Mouse (Mus musculus): ENCODE results near the gene Dpagt1. TPM values are rescaled to one million over a fixed set of nuclear protein-coding genes. Genes with fewer than 3 reads are reported as not detected.

The Dpagt1 gene
- polyA plus RNA-seq, 1 experiment from 2014 or later, result 55.8 TPM

DNA sequence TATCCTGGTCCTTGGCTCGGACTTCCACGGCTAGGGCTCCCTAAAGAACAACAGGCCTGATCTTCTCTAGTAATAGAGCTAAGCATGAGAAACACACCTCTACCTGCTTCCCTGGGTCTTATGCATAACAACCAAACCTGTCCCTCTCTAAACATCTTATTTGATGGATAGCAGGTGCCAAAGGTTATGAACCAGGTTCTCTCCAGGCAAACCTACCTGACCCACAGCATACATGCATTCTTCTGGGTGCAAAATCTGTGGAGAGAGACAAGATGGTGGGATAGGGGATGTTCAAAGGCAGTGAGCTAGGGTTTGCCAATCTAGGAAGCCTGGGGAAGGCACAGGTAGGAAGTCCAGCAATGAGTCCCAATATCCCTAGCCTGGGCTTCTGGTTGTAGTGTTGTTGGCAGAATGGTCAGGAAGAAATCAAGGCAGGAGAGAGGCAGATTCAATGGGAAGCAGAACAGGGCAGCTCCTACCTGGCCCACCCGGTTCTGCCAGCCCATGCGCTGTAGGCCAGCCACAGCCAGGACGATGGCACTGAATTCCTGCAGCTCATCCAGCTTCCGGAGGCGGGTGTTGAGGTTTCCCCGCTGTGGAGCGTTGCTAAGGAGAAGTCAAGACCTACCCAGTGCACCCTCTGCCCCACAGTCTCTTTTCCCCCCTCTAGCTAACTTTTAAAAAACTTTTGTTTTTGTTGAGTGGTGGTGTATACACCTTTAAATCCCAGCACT lies 11.8 kb downstream of the Dpagt1 start:
- H3K36me3 ChIP-seq (ENCODE audit: control insufficient read depth, insufficient read depth, low read length), result peaks cover 18% of the 10 kb centered on the region
- no peak overlapping the region; the same call in 1 of the 2 replicates for H3K4me3 ChIP-seq (ENCODE audit: low read depth, low read length)
- 70% methylated on average over 9 of the region's 9 CpGs for WGBS
- H3K27me3 ChIP-seq (ENCODE audit: control insufficient read depth, insufficient read depth, low read length), result no peaks in the 10 kb centered on the region
- ATAC-seq (ENCODE audit: insufficient number of reproducible peaks, low FRiP score, low TSS enrichment, low read depth), result no peak
- no peaks in the 10 kb centered on the region for H3K9me3 ChIP-seq (ENCODE audit: control insufficient read depth, low read length)
- H3K4me1 ChIP-seq (ENCODE audit: control insufficient read depth, insufficient read depth, low read length), result peaks cover 10% of the 10 kb centered on the region
- 0 out of 2 replicates have a peak overlapping the region, but pooled peaks have one; percentile 18 for H3K27ac ChIP-seq (replicated peaks; ENCODE audit: low read depth, low read length)
- H3K9ac ChIP-seq (ENCODE audit: low read length), result no peak overlapping the region; the same call in 1 of the 2 replicates
- peak overlapping the region; percentile 69 for H3K4me2 ChIP-seq (ENCODE audit: low read depth, severe bottlenecking)
- DNase-seq (ENCODE audit: low spot score), result no peak

DNA sequence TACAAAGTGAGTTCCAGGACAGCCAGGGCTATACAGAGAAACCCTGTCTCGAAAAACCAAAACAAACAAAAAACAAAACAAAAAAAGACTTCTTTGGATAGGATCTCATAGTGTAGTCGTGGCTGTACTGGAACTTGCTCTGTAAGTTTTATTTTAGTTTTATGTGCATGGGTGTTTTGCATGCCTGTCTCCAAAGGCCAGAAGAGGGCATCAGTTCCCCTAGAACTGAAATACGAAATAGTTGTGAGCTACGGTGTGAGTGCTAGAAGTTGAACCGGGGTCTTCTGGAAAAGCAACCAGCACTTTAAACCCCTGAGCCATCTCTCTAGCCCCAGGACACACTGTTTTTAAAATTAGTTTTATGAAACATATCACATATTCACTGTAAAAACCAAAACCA lies 12.8 kb downstream of the Dpagt1 start:
- ATAC-seq (ENCODE audit: insufficient number of reproducible peaks, low FRiP score, low TSS enrichment, low read depth), result no peak
- no peaks in the 10 kb centered on the region for H3K9me3 ChIP-seq (ENCODE audit: control insufficient read depth, low read length)
- H3K4me1 ChIP-seq (ENCODE audit: control insufficient read depth, insufficient read depth, low read length), result peaks cover 10% of the 10 kb centered on the region
- WGBS, result 86% methylated on average over 5 of the region's 5 CpGs
- no peak overlapping the region for H3K27ac ChIP-seq (replicated peaks; ENCODE audit: low read depth, low read length)
- H3K36me3 ChIP-seq (ENCODE audit: control insufficient read depth, insufficient read depth, low read length), result peaks cover 9% of the 10 kb centered on the region; the same call in 1 of the 2 replicates
- no peak overlapping the region for H3K4me2 ChIP-seq (ENCODE audit: low read depth, severe bottlenecking)
- no peak overlapping the region for H3K9ac ChIP-seq (ENCODE audit: low read length)
- no peak overlapping the region for H3K4me3 ChIP-seq (ENCODE audit: low read depth, low read length)
- DNase-seq (ENCODE audit: low spot score), result no peak
- H3K27me3 ChIP-seq (ENCODE audit: control insufficient read depth, insufficient read depth, low read length), result no peaks in the 10 kb centered on the region

GRCm38 (mm10) chr9:44341487-44341886 lies 15.7 kb downstream of the Dpagt1 start:
- peaks cover 9% of the 10 kb centered on the region; the same call in 1 of the 2 replicates for H3K36me3 ChIP-seq (ENCODE audit: control insufficient read depth, insufficient read depth, low read length)
- no peak for DNase-seq (ENCODE audit: low spot score)
- 90% methylated on average over 5 of the region's 5 CpGs for WGBS
- H3K4me3 ChIP-seq (ENCODE audit: low read depth, low read length), result no peak overlapping the region
- H3K27ac ChIP-seq (replicated peaks; ENCODE audit: low read depth, low read length), result no peak overlapping the region
- no peaks in the 10 kb centered on the region for H3K27me3 ChIP-seq (ENCODE audit: control insufficient read depth, insufficient read depth, low read length)
- no peak overlapping the region for H3K4me2 ChIP-seq (ENCODE audit: low read depth, severe bottlenecking)
- no peaks in the 10 kb centered on the region for H3K9me3 ChIP-seq (ENCODE audit: control insufficient read depth, low read length)
- no peak for ATAC-seq (ENCODE audit: insufficient number of reproducible peaks, low FRiP score, low TSS enrichment, low read depth)
- peaks cover 10% of the 10 kb centered on the region for H3K4me1 ChIP-seq (ENCODE audit: control insufficient read depth, insufficient read depth, low read length)
- H3K9ac ChIP-seq (ENCODE audit: low read length), result no peak overlapping the region

DNA sequence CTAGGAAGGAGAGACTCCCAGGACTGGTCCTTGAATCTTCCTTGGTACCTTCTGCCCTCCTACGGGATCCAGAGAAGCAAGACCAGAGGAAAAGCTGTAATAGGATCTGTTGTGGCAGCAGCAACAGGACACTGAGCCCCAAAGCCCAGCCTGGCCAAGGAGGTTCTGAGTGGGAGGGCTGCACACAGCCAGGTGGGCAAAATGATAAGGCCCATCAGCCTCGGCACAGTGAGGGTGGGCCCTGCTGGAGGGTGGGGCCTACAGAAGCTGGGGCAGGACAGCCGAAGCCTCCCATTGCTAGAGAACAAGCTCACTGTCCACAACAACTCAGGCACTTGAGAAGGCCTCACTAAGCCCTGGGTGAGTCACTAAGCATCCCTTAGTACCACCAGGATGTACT lies 16.4 kb downstream of the Dpagt1 start:
- peaks cover 5% of the 10 kb centered on the region for H3K4me1 ChIP-seq (ENCODE audit: control insufficient read depth, insufficient read depth, low read length)
- 0 out of 2 replicates have a peak overlapping the region, but pooled peaks have one; percentile 5 for H3K4me3 ChIP-seq (ENCODE audit: low read depth, low read length)
- no peak overlapping the region for H3K9ac ChIP-seq (ENCODE audit: low read length)
- WGBS, result 83% methylated on average over 3 of the region's 3 CpGs
- H3K27me3 ChIP-seq (ENCODE audit: control insufficient read depth, insufficient read depth, low read length), result no peaks in the 10 kb centered on the region
- peak overlapping the region; percentile 36; the same call in 1 of the 2 replicates for H3K27ac ChIP-seq (replicated peaks; ENCODE audit: low read depth, low read length)
- peaks cover 7% of the 10 kb centered on the region; the same call in 1 of the 2 replicates for H3K36me3 ChIP-seq (ENCODE audit: control insufficient read depth, insufficient read depth, low read length)
- no peaks in the 10 kb centered on the region for H3K9me3 ChIP-seq (ENCODE audit: control insufficient read depth, low read length)
- ATAC-seq (ENCODE audit: insufficient number of reproducible peaks, low FRiP score, low TSS enrichment, low read depth), result no peak
- no peak for DNase-seq (ENCODE audit: low spot score)
- no peak overlapping the region for H3K4me2 ChIP-seq (ENCODE audit: low read depth, severe bottlenecking)

GRCm38 (mm10) chr9:44342605-44343004 lies 16.8 kb downstream of the Dpagt1 start:
- ATAC-seq (ENCODE audit: insufficient number of reproducible peaks, low FRiP score, low TSS enrichment, low read depth) (no peak), DNase-seq (ENCODE audit: low spot score) (no peak)
- H3K9ac ChIP-seq (ENCODE audit: low read length), result no peak overlapping the region
- no peaks in the 10 kb centered on the region for H3K27me3 ChIP-seq (ENCODE audit: control insufficient read depth, insufficient read depth, low read length)
- H3K9me3 ChIP-seq (ENCODE audit: control insufficient read depth, low read length), result no peaks in the 10 kb centered on the region
- peaks cover 7% of the 10 kb centered on the region; the same call in 1 of the 2 replicates for H3K36me3 ChIP-seq (ENCODE audit: control insufficient read depth, insufficient read depth, low read length)
- 0 out of 2 replicates have a peak overlapping the region, but pooled peaks have one; percentile 12 for H3K4me2 ChIP-seq (ENCODE audit: low read depth, severe bottlenecking)
- 100% methylated on average over 1 of the region's 1 CpGs for WGBS
- peaks cover 3% of the 10 kb centered on the region for H3K4me1 ChIP-seq (ENCODE audit: control insufficient read depth, insufficient read depth, low read length)
- H3K27ac ChIP-seq (replicated peaks; ENCODE audit: low read depth, low read length), result peak overlapping the region; percentile 36; the same call in 1 of the 2 replicates
- H3K4me3 ChIP-seq (ENCODE audit: low read depth, low read length), result no peak overlapping the region

- H3K36me3 ChIP-seq (ENCODE audit: control insufficient read depth, insufficient read depth, low read length), result peaks cover 11% of the 10 kb centered on the region
- H3K4me1 ChIP-seq (ENCODE audit: control insufficient read depth, insufficient read depth, low read length), result no peaks in the 10 kb centered on the region; the same call in none of the 2 replicates
- peak overlapping the region; percentile 80 for H3K4me3 ChIP-seq (ENCODE audit: low read depth, low read length)
- no peaks in the 10 kb centered on the region for H3K27me3 ChIP-seq (ENCODE audit: control insufficient read depth, insufficient read depth, low read length)
- WGBS, result 15% methylated on average over 6 of the region's 6 CpGs
- H3K9me3 ChIP-seq (ENCODE audit: control insufficient read depth, low read length), result no peaks in the 10 kb centered on the region
- H3K4me2 ChIP-seq (ENCODE audit: low read depth, severe bottlenecking), result peak overlapping the region; percentile 61
- peak overlapping the region; percentile 93 for H3K9ac ChIP-seq (ENCODE audit: low read length)
- ATAC-seq (ENCODE audit: insufficient number of reproducible peaks, low FRiP score, low TSS enrichment, low read depth) (0 out of 2 replicates have a peak, but pooled peaks have one; percentile 4), DNase-seq (ENCODE audit: low spot score) (no peak)
- H3K27ac ChIP-seq (replicated peaks; ENCODE audit: low read depth, low read length), result peak overlapping the region; percentile 97
Observed at GRCm38 (mm10) chr9:44343290-44343689, 17.5 kb downstream of the Dpagt1 start.

DNA sequence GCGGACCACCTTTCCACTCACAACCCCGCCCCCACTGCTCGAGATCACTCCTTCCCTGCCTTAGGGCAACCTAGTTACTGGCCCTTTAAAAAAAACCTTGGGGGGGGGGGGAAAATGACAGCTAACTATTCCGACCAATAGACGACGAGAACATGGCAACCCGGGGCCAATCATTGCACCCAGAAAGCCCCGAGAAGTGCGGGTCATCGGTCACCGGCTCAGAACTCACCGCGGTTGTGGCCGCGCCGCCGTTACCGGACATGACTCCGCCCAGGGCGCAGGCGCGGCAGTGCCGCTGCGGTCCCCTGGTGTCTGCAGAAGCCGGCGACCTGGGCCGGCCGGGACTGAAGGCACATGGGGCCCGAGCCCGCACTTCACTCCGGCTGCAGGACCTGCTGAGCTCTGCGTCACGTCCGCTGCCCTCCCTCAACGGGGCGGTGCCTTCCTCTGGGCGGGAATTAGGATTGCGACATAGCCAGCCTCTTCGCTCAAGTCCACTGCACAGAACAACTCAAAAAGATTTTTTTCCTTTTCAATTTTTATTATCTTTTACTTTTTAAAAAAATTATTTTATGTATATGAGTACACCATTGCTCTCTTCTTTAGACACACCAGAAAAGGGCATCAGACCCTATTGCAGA lies 18.1 kb downstream of the Dpagt1 start, which contains the start of gene Hmbs:
Gene Hmbs, minus strand, starts transcription at position 448 of the 641 bp plus-strand sequence.
- Histone ChIP-seq H3K27ac (replicated peaks; ENCODE audit: low read depth, low read length) (peak within 1 kb of the TSS; percentile 97), H3K36me3 (ENCODE audit: control insufficient read depth, insufficient read depth, low read length) (peaks cover 17% of the 10 kb centered on the region), H3K27me3 (ENCODE audit: control insufficient read depth, insufficient read depth, low read length) (no peaks in the 10 kb centered on the region), H3K4me2 (ENCODE audit: low read depth, severe bottlenecking) (peak within 1 kb of the TSS; percentile 61), H3K9ac (ENCODE audit: low read length) (peak within 1 kb of the TSS; percentile 93), H3K4me1 (ENCODE audit: control insufficient read depth, insufficient read depth, low read length) (no peaks in the 10 kb centered on the region; the same call in none of the 2 replicates), H3K4me3 (ENCODE audit: low read depth, low read length) (peak within 1 kb of the TSS; percentile 80), H3K9me3 (ENCODE audit: control insufficient read depth, low read length) (no peaks in the 10 kb centered on the region)
- ATAC-seq (ENCODE audit: insufficient number of reproducible peaks, low FRiP score, low TSS enrichment, low read depth) (peak; percentile 93), DNase-seq (ENCODE audit: low spot score) (peak; percentile 92)
- WGBS, result under 1% methylated on average over 39 of the region's 39 CpGs

- Histone ChIP-seq H3K27me3 (ENCODE audit: control insufficient read depth, insufficient read depth, low read length) (no peaks in the 10 kb centered on the region), H3K4me3 (ENCODE audit: low read depth, low read length) (no peak overlapping the region), H3K4me2 (ENCODE audit: low read depth, severe bottlenecking) (no peak overlapping the region), H3K9ac (ENCODE audit: low read length) (no peak overlapping the region), H3K36me3 (ENCODE audit: control insufficient read depth, insufficient read depth, low read length) (peaks cover 16% of the 10 kb centered on the region), H3K9me3 (ENCODE audit: control insufficient read depth, low read length) (no peaks in the 10 kb centered on the region), H3K4me1 (ENCODE audit: control insufficient read depth, insufficient read depth, low read length) (no peaks in the 10 kb centered on the region; the same call in none of the 2 replicates), H3K27ac (replicated peaks; ENCODE audit: low read depth, low read length) (no peak overlapping the region)
- DNase-seq (ENCODE audit: low spot score) (no peak), ATAC-seq (ENCODE audit: insufficient number of reproducible peaks, low FRiP score, low TSS enrichment, low read depth) (no peak)
- WGBS, result 87% methylated on average over 6 of the region's 6 CpGs
Observed at GRCm38 (mm10) chr9:44345570-44346433, 20.0 kb downstream of the Dpagt1 start.
